Mouse (Mus musculus) brown adipose tissue, adult 24 weeks (tissue): ENCODE measurements at regions not wholly inside any gene's neighbourhood (a gene's known extent, or its start where the extent isn't known, plus 50 kb on each side); places are given as distances from the start of the nearest gene placed in this dataset.
A peak's percentile ranks its signal among the peaks of the same experiment; 100 is the strongest.

Experiments
- H3K27ac ChIP-seq: fragments of 200-500 bp; replicated peaks from 2 replicates; pipeline ENCODE4 v1.5.1; 2012; ENCODE audit warnings: low read depth, mild to moderate bottlenecking, low read length
- H3K4me1 ChIP-seq: fragments of 200-500 bp; 2 replicates; pipeline ENCODE4 v1.6.1; 2012; ENCODE audit warnings: low read length, mixed read lengths; ENCODE audit not compliant: control insufficient read depth, insufficient read depth, insufficient read length
- H3K4me3 ChIP-seq: fragments of 200-500 bp; 2 replicates; pipeline ENCODE4 v1.5.1; 2012; ENCODE audit warnings: low read depth, mild to moderate bottlenecking, low read length, moderate library complexity; ENCODE audit not compliant: insufficient read depth

GRCm38 (mm10) chr15:85634322-85635141 lies 52.3 kb upstream of the Wnt7b start:
- Histone ChIP-seq H3K4me1 (no peaks in the 10 kb centered on the region), H3K4me3 (peak overlapping the region; percentile 75), H3K27ac (peak overlapping the region; percentile 97)

DNA sequence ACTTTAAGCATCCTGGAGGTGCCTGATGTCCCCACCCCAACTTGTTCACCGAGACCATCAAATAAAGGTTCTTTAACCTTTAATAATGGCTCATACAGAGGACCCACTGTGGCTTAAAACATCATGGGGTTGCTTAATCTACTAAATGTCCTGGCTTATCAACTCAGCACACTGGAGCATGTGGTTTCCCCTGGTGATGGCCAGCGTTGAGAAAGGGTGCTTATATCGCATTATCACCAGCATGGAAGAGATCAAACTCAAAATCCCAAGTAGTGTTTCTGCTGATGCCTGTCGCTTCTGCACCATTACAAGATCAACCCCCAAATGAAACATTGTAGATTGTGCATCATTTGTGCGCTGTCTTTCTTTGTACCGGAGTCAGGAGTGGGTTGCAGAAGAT lies 53.2 kb upstream of the Wnt7b start:
- H3K4me1 ChIP-seq = no peaks in the 10 kb centered on the region
- H3K27ac ChIP-seq = peak overlapping the region; percentile 97; the same call in 1 of the 2 replicates
- peak overlapping the region; percentile 75; the same call in 1 of the 2 replicates for H3K4me3 ChIP-seq

- Histone ChIP-seq H3K27ac (no peak overlapping the region), H3K4me1 (no peaks in the 10 kb centered on the region), H3K4me3 (no peak overlapping the region)
These were observed 57.3 kb upstream of the Wnt7b start for GRCm38 (mm10) chr15:85639566-85639965.

- peaks cover 4% of the 10 kb centered on the region for H3K4me1 ChIP-seq
- no peak overlapping the region for H3K4me3 ChIP-seq
- no peak overlapping the region for H3K27ac ChIP-seq
These were observed 59.1 kb upstream of the Wnt7b start for GRCm38 (mm10) chr15:85641120-85642080.

DNA sequence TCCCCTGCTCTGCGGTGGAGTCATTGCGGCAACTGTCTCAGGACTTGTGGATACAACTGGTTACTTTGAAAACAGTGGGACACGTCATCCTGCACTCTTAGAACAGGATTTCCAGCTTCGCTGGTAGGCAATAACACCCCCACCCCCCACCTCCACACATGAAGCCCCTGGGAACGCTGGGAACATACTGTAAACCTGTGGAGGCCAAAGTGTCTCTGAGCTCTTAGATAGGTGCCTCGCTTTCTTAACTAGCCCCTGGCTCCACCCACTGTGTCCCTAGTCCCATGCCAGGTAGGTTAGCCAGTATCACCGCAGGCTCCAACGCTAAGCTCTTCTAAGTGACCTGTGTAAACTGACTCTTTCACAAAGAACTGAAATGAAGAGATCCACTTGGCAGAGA lies 63.1 kb upstream of the Wnt7b start:
- Histone ChIP-seq H3K4me3 (peak overlapping the region; percentile 80), H3K4me1 (peaks cover 13% of the 10 kb centered on the region), H3K27ac (peak overlapping the region; percentile 97)

DNA sequence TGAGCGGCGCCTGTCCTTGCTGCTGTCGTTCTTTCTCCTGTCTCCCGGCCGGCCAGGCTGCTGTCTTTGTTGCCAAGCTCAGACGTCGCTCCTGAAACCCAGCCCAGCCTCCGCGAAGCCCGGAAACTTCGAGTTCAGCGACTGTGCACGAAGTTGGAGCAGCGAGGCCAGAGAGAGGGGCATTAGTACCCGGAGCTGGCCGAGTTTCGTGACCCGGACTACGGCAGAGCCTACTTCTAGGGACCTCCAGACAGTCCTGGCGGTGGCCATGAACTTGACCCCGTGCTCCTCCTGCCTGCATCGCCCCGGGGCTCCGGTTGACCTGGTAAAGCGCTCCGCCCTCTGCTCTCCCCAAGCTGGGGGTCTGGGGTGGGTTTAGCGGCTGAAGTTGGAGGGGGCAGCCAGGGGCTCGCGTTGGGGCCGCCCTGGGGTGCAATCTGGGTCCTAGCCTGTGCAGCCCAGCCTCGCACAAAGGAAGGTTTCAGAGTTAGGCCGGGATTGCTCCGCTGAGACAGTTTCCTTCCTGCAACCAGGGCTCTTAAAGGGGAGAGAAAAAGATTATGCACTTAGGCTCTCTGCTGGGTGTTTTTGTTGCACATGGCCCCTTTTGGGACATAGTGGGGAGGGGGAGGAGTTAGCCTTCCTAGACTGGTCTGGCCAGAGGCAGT lies 63.8 kb upstream of the Wnt7b start:
- H3K27ac ChIP-seq = peak overlapping the region; percentile 97
- peaks cover 13% of the 10 kb centered on the region for H3K4me1 ChIP-seq
- H3K4me3 ChIP-seq = peak overlapping the region; percentile 80

- Histone ChIP-seq H3K4me1 (peaks cover 13% of the 10 kb centered on the region), H3K27ac (peak overlapping the region; percentile 97), H3K4me3 (peak overlapping the region; percentile 80)
These were observed 64.5 kb upstream of the Wnt7b start for GRCm38 (mm10) chr15:85646639-85647277.

DNA sequence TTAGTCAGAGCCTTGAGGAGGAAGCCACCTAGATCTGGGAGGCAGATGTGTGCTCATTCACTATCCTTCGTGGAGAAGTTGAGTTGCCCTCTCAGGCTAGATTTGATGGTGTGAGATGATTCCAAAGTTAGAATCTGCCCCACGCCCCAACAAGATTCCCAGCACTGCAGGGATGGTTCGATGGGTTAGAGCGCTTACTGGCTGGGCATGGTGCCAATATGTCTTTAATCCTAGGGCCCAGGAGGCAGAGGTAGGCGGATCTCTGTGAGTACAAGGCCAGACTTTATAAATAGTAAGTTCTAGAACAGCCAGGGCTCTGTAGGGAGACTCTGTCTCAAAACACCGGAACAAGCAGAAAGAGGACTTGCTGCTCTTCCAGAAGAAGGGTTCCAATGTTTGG lies 65.3 kb upstream of the Wnt7b start:
- peak overlapping the region; percentile 80 for H3K4me3 ChIP-seq
- peak overlapping the region; percentile 97 for H3K27ac ChIP-seq
- H3K4me1 ChIP-seq = peaks cover 17% of the 10 kb centered on the region

GRCm38 (mm10) chr15:85650241-85650640 lies 68.0 kb upstream of the Wnt7b start:
- Histone ChIP-seq H3K4me3 (no peak overlapping the region), H3K4me1 (peaks cover 26% of the 10 kb centered on the region), H3K27ac (no peak overlapping the region)

- Histone ChIP-seq H3K4me3 (no peak overlapping the region), H3K4me1 (peaks cover 36% of the 10 kb centered on the region), H3K27ac (no peak overlapping the region)
These were observed 69.6 kb upstream of the Wnt7b start for GRCm38 (mm10) chr15:85651718-85652420.

- Histone ChIP-seq H3K4me1 (peaks cover 39% of the 10 kb centered on the region), H3K27ac (peak overlapping the region; percentile 66), H3K4me3 (peak overlapping the region; percentile 39; the same call in 1 of the 2 replicates)
These were observed 70.2 kb upstream of the Wnt7b start for GRCm38 (mm10) chr15:85652431-85652830.

DNA sequence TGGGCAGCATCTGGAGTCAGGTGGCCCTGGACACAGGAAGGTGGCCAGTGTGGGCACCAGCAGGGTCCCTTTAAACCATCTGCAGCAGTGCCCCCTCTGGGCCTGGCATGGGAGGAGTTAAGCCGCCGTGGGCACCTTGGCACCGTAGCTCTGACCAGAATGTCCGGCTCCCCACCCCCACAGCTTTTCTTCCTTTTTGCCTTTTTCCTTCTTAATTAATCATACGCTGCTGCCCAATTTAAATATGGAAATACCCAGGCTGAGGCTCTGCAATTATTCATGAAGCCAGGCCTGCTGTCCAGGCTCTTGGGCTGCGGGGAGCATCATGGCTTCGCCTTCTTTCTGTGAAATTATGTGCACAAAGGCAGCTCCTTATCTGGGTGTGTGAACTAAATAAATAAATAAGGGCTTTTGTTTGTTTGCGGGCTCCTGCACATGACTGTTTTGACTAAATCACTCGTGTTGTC lies 70.6 kb upstream of the Wnt7b start:
- Histone ChIP-seq H3K4me3 (peak overlapping the region; percentile 39), H3K27ac (peak overlapping the region; percentile 66), H3K4me1 (peaks cover 38% of the 10 kb centered on the region)

- H3K27ac ChIP-seq = peak overlapping the region; percentile 96
- peak overlapping the region; percentile 80 for H3K4me3 ChIP-seq
- peaks cover 38% of the 10 kb centered on the region for H3K4me1 ChIP-seq
These were observed 71.4 kb upstream of the Wnt7b start for GRCm38 (mm10) chr15:85653421-85654401.
